Mouse (Mus musculus) bone marrow macrophage, adult 2 months (primary cell): ENCODE data around the gene Pcp2.
"Not testable (repeated sequence)": the region's sequence is repeated elsewhere in the genome, so short reads cannot be mapped to it uniquely, and the experiment has no call there.

Source experiments
- CTCF ChIP-seq: IDR thresholded peaks from 2 replicates; pipeline ENCODE4 v1.5.1; 2012; ENCODE audit warnings: low read depth, mild to moderate bottlenecking, low read length, moderate library complexity
- POLR2A ChIP-seq: IDR thresholded peaks from 2 replicates; pipeline ENCODE4 v1.6.1; 2012; ENCODE audit warnings: mild to moderate bottlenecking, low read depth, low read length, borderline replicate concordance

GRCm38 (mm10) chr8:3581961-3582360, 43.4 kb downstream of the Pcp2 start:
- not testable (repeated sequence) for TF ChIP-seq CTCF, POLR2A
